Mouse (Mus musculus) midbrain, embryonic 13.5 days (tissue): ENCODE results near the gene Flrt1. TPM values are rescaled to one million over a fixed set of nuclear protein-coding genes. Genes with fewer than 3 reads are reported as not detected.

Experiments
- polyA plus RNA-seq: library from polyadenylated mRNA; unstranded; fragments of >200 nt; fragmentation: Nextera tagmentation; extraction: Ambion mirVana; gene quantifications from 2 replicates; pipeline ENCODE4 v1.2.1, GENCODE M21; 2015

Gene Flrt1
- polyA plus RNA-seq, 1 experiment from 2014 or later = 9.2 TPM

Other genes starting within 250 kb of the Flrt1 start
- 0.22 and 0.51 TPM in 2 replicates for gene Ccdc88b, start 247.5 kb downstream of the Flrt1 start, polyA plus RNA-seq
- gene Trmt112, start 196.0 kb downstream of the Flrt1 start, polyA plus RNA-seq = 136 and 139 TPM in 2 replicates
- 231 and 236 TPM in 2 replicates for gene Prdx5, start 195.6 kb downstream of the Flrt1 start, polyA plus RNA-seq
- 14.5 and 18.3 TPM in 2 replicates for gene Esrra, start 183.9 kb downstream of the Flrt1 start, polyA plus RNA-seq
- 0.55 TPM in 1 of 2 replicates, not detected in the other for gene Catsperz, start 180.3 kb downstream of the Flrt1 start, polyA plus RNA-seq
- gene Kcnk4, start 171.2 kb downstream of the Flrt1 start, polyA plus RNA-seq = 0.28 and 0.79 TPM in 2 replicates
- gene Bad, start 163.9 kb downstream of the Flrt1 start, polyA plus RNA-seq = 75.5 and 84.3 TPM in 2 replicates
- gene Gpr137, start 163.2 kb downstream of the Flrt1 start, polyA plus RNA-seq = 46.1 and 50.3 TPM in 2 replicates
- gene Ppp1r14b, start 130.8 kb downstream of the Flrt1 start, polyA plus RNA-seq = 116 and 151 TPM in 2 replicates
- 9.6 and 11.6 TPM in 2 replicates for gene Plcb3, start 129.3 kb downstream of the Flrt1 start, polyA plus RNA-seq
- 88.5 and 100 TPM in 2 replicates for gene Fkbp2, start 125.2 kb downstream of the Flrt1 start, polyA plus RNA-seq
- 23.2 and 28.3 TPM in 2 replicates for gene Vegfb, start 118.1 kb downstream of the Flrt1 start, polyA plus RNA-seq
- 24.2 and 25.4 TPM in 2 replicates for gene Dnajc4, start 113.2 kb downstream of the Flrt1 start, polyA plus RNA-seq
- gene Nudt22, start 109.6 kb downstream of the Flrt1 start, polyA plus RNA-seq = 20.2 and 21.7 TPM in 2 replicates
- gene Trpt1, start 109.6 kb downstream of the Flrt1 start, polyA plus RNA-seq = 15.6 and 15.8 TPM in 2 replicates
- gene Fermt3, start 86.3 kb downstream of the Flrt1 start, polyA plus RNA-seq = 3.9 and 4.8 TPM in 2 replicates
- 258 and 273 TPM in 2 replicates for gene Stip1, start 65.8 kb downstream of the Flrt1 start, polyA plus RNA-seq
- gene Macrod1, start 48.9 kb downstream of the Flrt1 start, polyA plus RNA-seq = 2.9 and 3.0 TPM in 2 replicates
- 247 and 260 TPM in 2 replicates for gene Otub1, start 100.6 kb upstream of the Flrt1 start, polyA plus RNA-seq
- gene Cox8a, start 111.9 kb upstream of the Flrt1 start, polyA plus RNA-seq = 750 and 771 TPM in 2 replicates
- 73.7 and 74.6 TPM in 2 replicates for gene Naa40, start 135.5 kb upstream of the Flrt1 start, polyA plus RNA-seq
- 41.1 and 52.8 TPM in 2 replicates for gene Rcor2, start 161.6 kb upstream of the Flrt1 start, polyA plus RNA-seq
- 40.7 and 47.1 TPM in 2 replicates for gene Mark2, start 236.1 kb upstream of the Flrt1 start, polyA plus RNA-seq